Mouse (Mus musculus) embryo, embryonic 10.5 days (tissue): ENCODE data around the gene Spn.
"Not testable (repeated sequence)": the region's sequence is repeated elsewhere in the genome, so short reads cannot be mapped to it uniquely, and the experiment has no call there.

Experiments
- DNase-seq: peaks from one replicate; pipeline ENCODE4 v3.0.0-alpha.2; 2015; ENCODE audit warnings: low spot score

The Spn gene

GRCm38 (mm10) chr7:127137262-127138017, at the start of gene Spn:
Spn (minus strand) TSS chr7:127137823.
- DNase-seq = no peak

DNA sequence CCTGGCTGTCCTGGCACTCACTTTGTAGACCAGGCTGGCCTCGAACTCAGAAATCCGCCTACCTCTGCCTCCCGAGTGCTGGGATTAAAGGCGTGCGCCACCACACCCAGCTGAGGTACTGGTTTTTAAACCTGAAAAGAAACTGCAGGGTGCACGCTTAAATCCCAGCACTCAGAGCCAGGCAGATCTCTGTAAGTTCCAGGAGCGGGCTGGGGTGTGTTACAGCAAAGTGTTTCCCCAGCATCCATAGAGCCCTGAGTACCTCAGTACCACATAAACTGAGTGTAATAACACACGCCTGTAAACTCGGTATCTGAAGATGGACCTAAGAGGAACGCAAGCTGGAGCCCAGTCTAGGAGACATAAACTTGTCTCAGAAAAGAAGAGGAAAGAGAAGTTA, 49.7 kb upstream of the Spn start:
- no peak for DNase-seq

DNA sequence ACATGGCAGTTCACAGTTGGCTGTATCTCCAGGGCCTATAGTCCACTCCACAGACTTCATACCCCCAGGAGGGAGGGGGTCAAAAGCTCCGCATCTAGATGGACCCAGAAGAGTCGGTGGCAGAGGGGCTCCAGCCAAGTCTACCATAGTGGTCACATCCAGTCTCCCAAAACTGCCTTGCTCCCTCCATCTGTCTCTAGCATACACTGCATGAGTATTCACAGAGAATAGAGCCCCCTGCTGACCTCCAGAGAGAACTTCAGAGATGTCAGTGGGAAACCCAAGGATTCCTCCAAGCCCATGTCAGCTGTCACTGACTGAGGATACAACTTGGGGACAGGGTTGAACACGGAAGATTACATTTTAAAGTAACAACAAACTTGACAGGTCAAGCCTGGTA, 48.0 kb upstream of the Spn start:
- peak; percentile 66 for DNase-seq

- no peak for DNase-seq
Observed at GRCm38 (mm10) chr7:127184720-127185119, 47.1 kb upstream of the Spn start.

GRCm38 (mm10) chr7:127183828-127184227, 46.2 kb upstream of the Spn start:
- DNase-seq = no peak

GRCm38 (mm10) chr7:127183345-127183744, 45.7 kb upstream of the Spn start:
- DNase-seq = no peak

DNA sequence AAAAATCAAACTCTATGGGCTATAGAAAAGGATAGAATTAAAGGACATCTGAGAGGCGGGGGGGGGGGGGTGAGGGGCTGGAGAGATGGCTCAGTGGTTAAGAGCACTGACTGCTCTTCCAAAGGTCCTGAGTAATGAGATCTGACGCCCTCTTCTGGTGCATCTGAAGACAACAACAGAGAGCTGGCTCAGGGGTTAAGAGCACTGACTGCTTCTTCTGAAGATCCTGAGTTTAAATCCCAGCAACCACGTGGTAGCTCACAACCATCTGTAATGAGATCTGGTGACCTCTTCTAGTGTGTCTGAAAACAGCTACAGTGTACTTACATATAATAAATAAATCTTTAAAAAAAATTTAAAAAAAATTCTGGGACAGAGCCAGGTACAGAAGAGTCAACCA, 44.1 kb upstream of the Spn start:
- DNase-seq = not testable (repeated sequence)

DNA sequence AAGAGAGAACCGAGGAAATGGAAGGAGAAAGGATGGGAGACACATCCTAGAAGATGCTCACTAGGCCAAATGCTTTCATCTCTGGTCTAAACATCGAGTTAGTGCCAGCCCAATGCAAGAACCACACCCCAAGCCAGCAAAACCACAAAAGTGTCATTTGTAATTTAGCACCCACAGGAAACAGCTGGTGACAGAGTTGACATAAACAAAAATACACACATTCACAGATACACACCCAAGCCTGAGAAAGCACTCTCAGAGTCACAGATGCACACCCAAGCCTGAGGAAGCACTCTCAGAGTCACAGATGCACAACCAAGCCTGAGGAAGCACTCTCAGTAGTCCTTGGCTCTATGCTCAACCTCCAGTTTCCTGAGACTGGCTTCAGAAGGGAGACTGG, 43.2 kb upstream of the Spn start:
- DNase-seq = no peak

GRCm38 (mm10) chr7:127176937-127177336, 39.3 kb upstream of the Spn start:
- no peak for DNase-seq

DNA sequence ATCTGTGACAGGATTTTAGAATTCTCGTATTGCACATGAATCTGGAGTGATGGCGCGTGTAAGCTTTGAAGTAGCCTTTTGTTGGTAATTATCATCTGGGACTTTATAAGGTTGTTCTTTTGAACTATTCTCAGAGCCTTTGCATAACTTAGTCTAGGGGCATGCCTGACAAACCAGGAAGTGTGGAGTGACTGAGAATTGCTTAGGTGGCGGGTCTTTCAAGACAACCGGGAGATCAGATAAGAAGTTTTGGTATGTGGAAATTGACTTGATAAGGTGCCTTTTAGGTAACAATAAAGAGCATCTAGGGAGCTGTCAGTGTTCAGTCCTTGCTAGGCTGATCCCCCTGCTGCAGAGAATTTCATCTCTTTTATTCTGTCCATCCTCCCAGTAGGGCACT, 28.9 kb upstream of the Spn start:
- no peak for DNase-seq

DNA sequence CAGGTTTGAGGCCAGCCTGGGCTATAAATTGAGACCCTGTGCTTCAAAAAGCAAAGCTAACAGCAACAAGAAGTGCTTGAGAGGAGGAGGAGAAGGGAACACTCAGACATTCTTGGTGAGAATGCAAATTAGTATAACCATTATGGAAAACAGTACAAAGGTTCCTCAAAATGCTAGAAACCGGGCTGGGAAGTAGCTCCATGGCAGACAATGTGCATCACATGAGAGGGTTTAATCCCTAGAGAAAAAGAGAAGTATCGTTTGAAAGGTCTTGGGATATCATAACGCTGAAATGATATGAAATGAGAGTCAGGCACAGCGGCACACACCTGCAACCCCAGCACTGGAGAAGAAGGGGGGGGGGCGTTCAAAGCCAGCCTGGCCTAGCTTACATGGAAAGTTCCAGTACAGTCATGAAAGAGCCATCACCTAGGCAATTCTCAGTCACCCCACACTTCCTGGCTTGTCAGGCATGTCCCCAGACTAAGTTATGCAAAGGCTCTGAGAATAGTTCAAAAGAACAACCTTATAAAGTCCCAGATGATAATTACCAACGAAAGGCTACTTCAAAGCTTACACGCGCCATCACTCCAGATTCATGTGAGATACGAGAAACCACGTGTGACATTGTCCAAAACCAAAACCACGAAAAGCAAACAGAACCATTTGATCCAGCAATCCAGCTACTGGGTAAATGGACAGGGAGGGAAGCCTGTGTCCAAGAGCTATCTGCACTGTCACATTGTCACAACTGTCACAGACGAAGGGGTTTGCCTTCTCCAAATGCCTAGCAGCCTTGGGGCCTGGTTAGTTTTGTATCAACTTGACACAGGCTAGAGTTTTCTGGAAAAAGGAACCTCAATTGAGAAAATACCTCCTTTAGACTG, 28.2 kb upstream of the Spn start:
- DNase-seq = no peak

DNA sequence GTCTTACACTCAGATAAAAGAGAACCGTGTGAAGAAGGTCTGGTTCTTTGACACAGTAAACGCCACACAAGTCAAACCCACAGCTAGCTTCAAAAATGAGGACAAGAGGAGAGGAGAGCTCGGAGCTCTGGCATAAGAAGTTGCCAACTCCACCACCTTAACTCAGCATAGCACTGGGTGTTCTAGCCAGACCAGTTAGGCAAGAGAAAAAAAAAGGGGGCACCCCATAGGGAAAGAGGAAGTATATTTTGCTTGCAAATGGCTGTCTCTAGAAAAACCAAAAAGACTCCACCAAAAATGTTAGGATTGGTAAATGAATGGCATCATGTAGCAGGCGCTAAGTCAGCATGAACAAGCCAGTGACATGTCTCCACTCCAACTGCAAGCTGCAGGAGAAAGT, 26.4 kb upstream of the Spn start:
- DNase-seq = no peak

GRCm38 (mm10) chr7:127162546-127162945, 24.9 kb upstream of the Spn start:
- no peak for DNase-seq

- DNase-seq = no peak
Observed at GRCm38 (mm10) chr7:127157548-127157947, 19.9 kb upstream of the Spn start.

DNA sequence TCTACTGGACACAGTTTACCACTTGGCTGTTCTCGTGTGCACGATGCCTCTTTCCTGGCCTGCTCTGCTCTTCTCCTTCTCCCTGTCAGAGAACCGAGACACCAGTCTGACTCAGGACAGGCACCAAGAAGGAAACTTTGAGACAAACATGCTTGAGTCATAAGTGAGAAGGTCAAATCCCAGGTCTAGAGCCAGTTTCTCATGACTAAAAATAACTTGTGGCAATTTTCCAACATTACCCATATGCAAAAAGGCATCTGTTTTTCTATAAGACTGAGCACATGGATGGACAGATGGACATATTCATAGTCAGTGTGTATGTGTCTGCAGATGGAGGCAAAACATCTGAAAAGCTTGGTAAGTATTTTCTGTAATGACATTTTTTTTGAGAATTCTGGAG, 15.9 kb upstream of the Spn start:
- DNase-seq = no peak

DNA sequence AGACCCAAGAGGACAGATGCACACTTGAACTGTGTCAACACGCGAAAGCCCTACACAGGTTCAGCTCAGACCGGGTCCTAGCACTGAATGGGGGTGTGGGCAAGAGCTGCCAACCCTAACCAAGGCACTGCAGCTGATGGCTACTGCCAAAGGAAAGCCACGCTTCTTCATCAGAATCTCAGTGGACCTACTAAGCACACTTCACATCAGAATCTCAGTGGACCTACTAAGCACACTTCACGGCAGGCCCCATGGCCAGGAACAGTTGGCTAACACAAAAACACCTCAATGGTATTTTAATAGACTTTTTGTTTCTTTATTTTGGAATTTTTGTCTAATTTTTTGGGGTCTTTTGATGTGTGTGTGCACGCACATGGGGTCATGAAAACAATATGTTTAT, 14.8 kb upstream of the Spn start:
- DNase-seq = no peak

DNA sequence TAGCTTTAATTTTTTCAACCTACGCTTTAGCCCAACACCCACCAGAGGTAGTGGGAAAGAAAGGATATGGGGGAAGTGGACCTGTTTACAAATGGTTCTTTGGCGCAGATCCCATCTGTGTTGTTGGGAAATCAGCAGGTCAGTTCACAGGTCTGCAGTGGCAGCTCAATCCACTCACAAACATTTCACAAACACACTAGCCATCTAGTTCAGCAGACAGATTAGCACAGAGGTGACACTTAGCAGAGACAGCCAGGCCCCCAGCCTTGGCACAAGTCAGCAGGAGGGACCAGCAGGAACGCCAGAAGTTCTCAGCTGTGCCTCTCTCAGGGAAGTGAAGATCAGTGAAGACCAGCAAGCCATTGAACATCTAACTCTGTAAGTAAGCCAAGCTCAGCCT, 10.3 kb upstream of the Spn start:
- no peak for DNase-seq

GRCm38 (mm10) chr7:127146267-127146603, 8.6 kb upstream of the Spn start:
- DNase-seq = no peak

DNA sequence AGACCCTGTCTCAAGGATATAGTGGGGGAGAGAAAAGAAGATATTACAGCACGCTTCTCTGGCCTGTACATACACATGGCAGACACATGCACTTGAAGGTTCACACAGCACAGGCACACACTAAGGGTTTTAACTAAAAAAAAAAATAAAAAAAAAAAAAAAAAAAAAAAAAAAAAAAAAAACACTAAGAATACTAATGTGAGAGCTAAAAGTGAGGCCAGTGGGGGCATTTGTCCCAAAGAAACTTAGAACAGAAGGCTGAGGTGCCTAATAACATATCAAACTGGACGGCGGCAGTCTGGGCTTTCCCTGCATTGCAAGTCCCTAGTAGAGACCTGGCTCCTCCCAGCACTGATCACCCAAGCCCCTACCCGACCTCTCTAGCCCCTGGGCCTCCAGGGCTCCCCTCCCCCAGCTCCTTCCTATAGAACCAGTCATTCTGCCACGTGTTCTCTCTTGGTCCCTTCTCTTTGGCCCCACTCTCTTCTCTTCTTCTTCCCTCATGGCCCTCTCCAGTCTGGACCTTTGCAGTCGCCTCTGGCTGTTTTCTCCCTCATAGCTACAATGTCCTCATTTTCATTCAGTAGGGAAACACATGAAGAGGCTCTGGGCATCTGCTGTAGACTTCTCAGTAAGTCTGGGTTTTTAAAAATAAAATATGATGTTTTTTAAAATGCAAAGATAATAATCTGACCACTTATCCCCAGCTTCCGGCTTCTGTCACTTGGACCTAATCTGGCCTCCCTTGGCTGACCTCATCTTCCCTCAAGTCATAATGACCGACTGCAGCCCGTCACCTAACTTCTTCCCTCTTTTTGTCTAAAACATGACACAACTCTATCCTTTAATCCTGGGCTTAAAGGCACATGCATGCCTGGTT, 8.0 kb upstream of the Spn start:
- DNase-seq = peak; percentile 59

GRCm38 (mm10) chr7:127144412-127144811, 6.8 kb upstream of the Spn start:
- DNase-seq = no peak

- no peak for DNase-seq
Observed at GRCm38 (mm10) chr7:127142666-127143065, 5.0 kb upstream of the Spn start.

GRCm38 (mm10) chr7:127142214-127142613, 4.6 kb upstream of the Spn start:
- no peak for DNase-seq
